Mouse (Mus musculus) liver, embryonic 14.5 days (tissue): ENCODE results near the gene Chpt1.

Experiments used
- CTCF ChIP-seq: IDR thresholded peaks from 2 replicates; pipeline ENCODE4 v1.5.1; 2016; ENCODE audit warnings: antibody characterized with exemption, low read depth, control low read depth
- EP300 ChIP-seq: IDR thresholded peaks from 2 replicates; pipeline ENCODE4 v1.6.1; 2016; ENCODE audit warnings: antibody characterized with exemption, low read depth

GRCm38 (mm10) chr10:88488629-88489028, 15.2 kb downstream of the Chpt1 start:
- TF ChIP-seq CTCF (no peak), EP300 (no peak)
